Mouse (Mus musculus) small intestine, adult 2 months (tissue): ENCODE measurements around the gene Gm34653.

Experiments used
- CTCF ChIP-seq: fragments of 200-500 bp; IDR thresholded peaks from 2 replicates; pipeline ENCODE4 v1.5.1; 2012; ENCODE audit warnings: low read depth, mild to moderate bottlenecking, control low read depth, inconsistent platforms, low read length, moderate library complexity, mixed read lengths; ENCODE audit not compliant: insufficient replicate concordance, insufficient read length; ENCODE audit errors: extremely low read depth
- POLR2A ChIP-seq: fragments of 200-500 bp; IDR thresholded peaks from 2 replicates; pipeline ENCODE4 v1.6.1; 2012; ENCODE audit warnings: low read depth, mild to moderate bottlenecking, control low read depth, inconsistent platforms, low read length, moderate library complexity

- TF ChIP-seq POLR2A, result no peak
- TF ChIP-seq CTCF, result no peak
These were observed 4.8 kb upstream of the Gm34653 start for GRCm38 (mm10) chr2:34828026-34828425.
